8 mouse cellular contexts compared by ENCODE assay signal in the genomic region with DNA sequence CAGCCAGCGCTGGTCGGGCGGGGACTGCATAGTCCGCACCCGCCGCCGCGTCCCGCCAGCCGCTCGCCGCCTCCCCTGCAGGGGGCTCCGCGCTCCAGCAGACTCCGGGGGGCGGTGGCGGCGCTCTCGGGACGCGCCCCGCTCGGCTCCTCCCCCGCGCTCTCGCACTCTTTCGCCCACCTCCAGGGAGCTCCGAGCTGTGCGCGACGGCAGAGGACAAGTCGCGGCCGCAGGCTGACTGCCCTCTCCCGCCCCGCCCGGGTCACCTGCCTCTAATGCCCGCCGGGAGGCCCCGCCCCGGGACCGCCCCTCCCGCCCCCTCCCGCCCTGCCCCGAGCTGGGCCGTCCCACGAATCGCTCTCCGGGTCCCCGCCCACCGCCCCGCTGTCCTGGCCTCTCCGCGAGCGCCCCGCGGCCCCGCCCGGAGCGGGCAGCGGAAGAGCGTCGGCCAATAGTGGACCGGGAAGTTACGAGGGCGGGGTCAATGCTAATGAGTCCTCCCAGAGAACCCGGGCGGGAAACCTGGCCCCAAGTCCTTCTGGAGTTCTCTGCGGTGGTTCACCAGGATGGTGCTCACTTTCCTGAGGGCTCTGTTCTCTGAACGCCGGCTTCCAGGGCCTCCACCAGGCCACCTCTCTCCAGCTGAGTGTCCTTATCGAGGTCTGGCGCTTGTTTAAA. TPM values are rescaled to one million over a fixed set of nuclear protein-coding genes. Genes with fewer than 3 reads are reported as not detected.
A peak's percentile ranks its signal among the peaks of the same experiment; 100 is the strongest.
DNase-seq lines count a peak whose midpoint lies in the region; ATAC-seq and TF ChIP-seq lines count a peak whose summit lies in the region.

A gene (minus strand): TSS at position 250 of the 678 bp plus-strand sequence.

- no peak for TF ChIP-seq POLR2A in olfactory bulb, adult 2 months (IDR thresholded peaks at IDR 0.05; ENCODE audit: insufficient read depth, low read depth, low read length)

- peak within 1 kb of the TSS; percentile 66 for H3K4me3 ChIP-seq in forebrain, embryonic 16.5 days (replicated peaks; ENCODE audit: low read length)
- H3K4me3 ChIP-seq in layer of hippocampus, adult 2 months = peak within 1 kb of the TSS; percentile 72
- H3K4me3 ChIP-seq in lung, embryonic 15.5 days = peak within 1 kb of the TSS; percentile 72
- peak within 1 kb of the TSS; percentile 62 for H3K4me3 ChIP-seq in olfactory bulb, adult 2 months (ENCODE audit: insufficient read depth, low read depth, low read length)

- peak; percentile 64 for TF ChIP-seq CTCF in layer of hippocampus, adult 2 months (conservative IDR thresholded peaks at IDR 0.05)
- TF ChIP-seq CTCF in olfactory bulb, adult 2 months (IDR thresholded peaks at IDR 0.05; ENCODE audit: insufficient read depth, low read depth, low read length) = no peak

- peaks cover 45% of the 10 kb centered on the region for H3K4me1 ChIP-seq in forebrain, embryonic 16.5 days (replicated peaks; ENCODE audit: control insufficient read depth, insufficient read depth, low read length)
- H3K4me1 ChIP-seq in lung, embryonic 15.5 days = peaks cover 43% of the 10 kb centered on the region
- peaks cover 35% of the 10 kb centered on the region for H3K4me1 ChIP-seq in olfactory bulb, adult 2 months (ENCODE audit: control insufficient read depth, insufficient read depth, low read length)

- intact Hi-C loops in heart, postnatal 36 days (cut with DNase I) = loop anchor here (1.0 to 10.0 kb wide), 5 partner anchors 45 to 447 kb away; a partner anchor contains a TSS

- no peaks in the 10 kb centered on the region for H3K9me3 ChIP-seq in forebrain, embryonic 16.5 days (ENCODE audit: control insufficient read depth, low read length)
- no peaks in the 10 kb centered on the region for H3K9me3 ChIP-seq in lung, embryonic 15.5 days

- ATAC-seq in forebrain, embryonic 16.5 days = peak; percentile 90
- ATAC-seq in lung, embryonic 15.5 days (ENCODE audit: borderline replicate concordance, extremely low read depth, low FRiP score, low TSS enrichment) = peak; percentile 96

- no peak within 1 kb of the TSS for H3K27ac ChIP-seq in forebrain, embryonic 16.5 days (ENCODE audit: low read length)
- peak within 1 kb of the TSS; percentile 48; the same call in 1 of the 2 replicates for H3K27ac ChIP-seq in layer of hippocampus, adult 2 months
- H3K27ac ChIP-seq in lung, embryonic 15.5 days = peak within 1 kb of the TSS; percentile 92
- H3K27ac ChIP-seq in olfactory bulb, adult 2 months (ENCODE audit: insufficient read depth, low read depth, low read length) = no peak within 1 kb of the TSS

- H3K9ac ChIP-seq in forebrain, embryonic 16.5 days (replicated peaks; ENCODE audit: low read depth, low read length) = peak within 1 kb of the TSS; percentile 57
- H3K9ac ChIP-seq in lung, embryonic 15.5 days = peak within 1 kb of the TSS; percentile 76

- DNase-seq in MEL-GATA-1-ER (ENCODE audit: extremely low read depth, low read depth) = peak; percentile 81
- DNase-seq in cerebellum, adult 18-20 months = peak; percentile 85 to 87
- peak; percentile 89 to 93 for DNase-seq in heart, postnatal 36 days
- peak; percentile 60 to 63 for DNase-seq in layer of hippocampus, adult 2 months (ENCODE audit: low spot score in 2 of 2)
- DNase-seq in thymus, adult 18-20 months = peak; percentile 79 to 80

- H3K4me2 ChIP-seq in forebrain, embryonic 16.5 days (ENCODE audit: low read length) = peak within 1 kb of the TSS; percentile 98
- H3K4me2 ChIP-seq in lung, embryonic 15.5 days = peak within 1 kb of the TSS; percentile 92

- no peaks in the 10 kb centered on the region for H3K36me3 ChIP-seq in forebrain, embryonic 16.5 days (ENCODE audit: control insufficient read depth, insufficient read depth)
- no peaks in the 10 kb centered on the region for H3K36me3 ChIP-seq in lung, embryonic 15.5 days

- under 1% methylated on average over 49 of the region's 73 CpGs for WGBS in forebrain, embryonic 16.5 days
- WGBS in lung, embryonic 15.5 days = under 1% methylated on average over 62 of the region's 73 CpGs
- under 1% methylated on average over 71 of the region's 73 CpGs for WGBS in olfactory bulb, adult 2 months

- peaks cover 49% of the 10 kb centered on the region for H3K27me3 ChIP-seq in forebrain, embryonic 16.5 days (replicated peaks; ENCODE audit: control insufficient read depth, insufficient read depth, low read length)
- peaks cover 44% of the 10 kb centered on the region for H3K27me3 ChIP-seq in lung, embryonic 15.5 days

RNA-seq across cellular contexts. Expression of the gene that starts here (rescaled TPM):
- polyA plus RNA-seq in forebrain, embryonic 16.5 days (2015; fragmentation: Nextera tagmentation; extraction: Ambion mirVana) = 0.48 and 0.61 TPM in 2 replicates
- total RNA-seq in heart, postnatal 36 days (2021) = 1 to 10 TPM; 4.5 TPM
- 1 to 10 TPM in 1 of 2 experiments, under 1 TPM in 1; 0.93 to 1.3 TPM for total RNA-seq in layer of hippocampus, adult 2 months (2021)
- polyA plus RNA-seq in lung, embryonic 15.5 days (2015; fragmentation: Nextera tagmentation; extraction: Ambion mirVana) = 3.0 and 3.1 TPM in 2 replicates
- polyA plus RNA-seq in olfactory bulb, adult 2 months (2012; ENCODE audit: insufficient read depth, insufficient read length, low replicate concordance, missing spikeins) = not detected in 2 replicates

Comparison
In these comparisons a context has a peak if more than half of its experiments do, and no peak if none do; other contexts are left out.
1. Peak in ATAC-seq, H3K4me3 ChIP-seq, H3K9ac ChIP-seq and H3K4me2 ChIP-seq in forebrain, embryonic 16.5 days; RNA of the gene not detected or under 1 TPM.
2. H3K27ac ChIP-seq: peak in layer of hippocampus, adult 2 months (single experiment) and lung, embryonic 15.5 days (single experiment); none in forebrain, embryonic 16.5 days (single experiment) and olfactory bulb, adult 2 months (single experiment).
3. Peak in every context shown above with its lines, with median percentiles within 50 percentile points of each other: DNase-seq and H3K4me3 ChIP-seq.